Mouse (Mus musculus) limb, embryonic 10.5 days (tissue): ENCODE data around the gene Sfxn2. TPM values are rescaled to one million over a fixed set of nuclear protein-coding genes. Genes with fewer than 3 reads are reported as not detected.

ENCODE experiments used
- DNase-seq: peaks from one replicate; pipeline ENCODE4 v3.0.0-alpha.2; 2017; ENCODE audit warnings: low spot score
- H3K27ac ChIP-seq: fragments of 300-500 bp; sonication (generic); 2 replicates; pipeline ENCODE4 v1.5.1; 2016; ENCODE audit warnings: mild to moderate bottlenecking
- H3K27me3 ChIP-seq: fragments of 300-500 bp; sonication (generic); 2 replicates; pipeline ENCODE4 v1.6.1; 2016; ENCODE audit warnings: low read depth, mild to moderate bottlenecking; ENCODE audit not compliant: poor library complexity, severe bottlenecking
- H3K36me3 ChIP-seq: fragments of 300-500 bp; sonication (generic); 2 replicates; pipeline ENCODE4 v1.6.1; 2016; ENCODE audit warnings: mild to moderate bottlenecking, moderate library complexity
- H3K4me1 ChIP-seq: fragments of 300-500 bp; sonication (generic); 2 replicates; pipeline ENCODE4 v1.6.1; 2016
- H3K4me3 ChIP-seq: fragments of 300-500 bp; sonication (generic); 2 replicates; pipeline ENCODE4 v1.5.1; 2016; ENCODE audit warnings: mild to moderate bottlenecking, moderate library complexity
- H3K9me3 ChIP-seq: fragments of 300-500 bp; sonication (generic); replicated peaks from 2 replicates; pipeline ENCODE4 v1.6.1; 2016; ENCODE audit warnings: mild to moderate bottlenecking
- WGBS: fragments of 180-500 bp; shearing (Covaris S2); methylation state at CpG from one replicate; pipeline ENCODE4 v1.1.7; 2016; 5-methylcytosine and 5-hydroxymethylcytosine counted together
- polyA plus RNA-seq: library from polyadenylated mRNA; unstranded; fragments of >200 nt; fragmentation: Nextera tagmentation; extraction: Ambion mirVana; gene quantifications from 2 replicates; pipeline ENCODE4 v1.2.1, GENCODE M21; 2016

Sfxn2 gene
- polyA plus RNA-seq, 1 experiment from 2014 or later, result 21.7 TPM

DNA sequence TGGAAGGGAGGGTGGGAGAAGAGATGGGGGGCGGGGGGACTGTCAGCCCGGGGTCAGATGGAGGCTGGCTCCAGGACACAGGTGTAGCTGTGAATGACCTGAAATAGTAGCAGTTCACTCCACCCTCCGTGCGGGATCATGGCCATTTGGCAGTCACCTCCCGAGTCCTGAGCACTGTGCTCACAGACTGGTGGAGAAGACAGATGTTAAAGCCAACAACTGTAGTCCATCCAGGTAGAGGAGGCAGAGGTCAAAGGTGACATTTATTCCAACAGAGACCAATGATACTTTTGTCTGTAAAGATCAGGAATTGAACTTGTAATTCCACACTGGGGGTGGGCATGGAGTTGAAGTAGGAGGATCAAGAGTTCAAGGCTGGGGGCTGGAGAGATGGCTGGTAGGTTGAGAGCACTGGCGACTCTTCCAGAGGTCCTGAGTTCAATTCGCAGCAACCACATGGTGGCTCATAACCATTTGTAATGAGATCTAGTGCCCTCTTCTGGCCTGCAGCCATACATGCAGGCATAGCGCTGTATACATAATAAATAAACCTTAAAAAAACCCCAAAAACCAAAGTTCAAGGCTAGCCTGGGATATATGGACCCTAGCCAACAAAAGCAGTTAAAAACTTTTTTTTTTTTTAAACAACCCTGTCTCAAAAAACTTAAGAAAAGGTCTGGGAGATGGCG is 19.7 kb downstream of the Sfxn2 start:
- H3K36me3 ChIP-seq, result peaks cover 86% of the 10 kb centered on the region
- 0 out of 2 replicates have a peak, but pooled peaks cover under 1% of the 10 kb centered on the region for H3K4me1 ChIP-seq
- H3K27ac ChIP-seq, result no peak overlapping the region
- H3K9me3 ChIP-seq, result no peaks in the 10 kb centered on the region
- H3K27me3 ChIP-seq, result no peaks in the 10 kb centered on the region
- H3K4me3 ChIP-seq, result no peak overlapping the region
- no peak for DNase-seq
- 92% methylated on average over 9 of the region's 9 CpGs for WGBS

GRCm38 (mm10) chr19:46598187-46598586 is 25.0 kb downstream of the Sfxn2 start:
- Histone ChIP-seq H3K27me3 (no peaks in the 10 kb centered on the region), H3K36me3 (peaks cover 50% of the 10 kb centered on the region), H3K4me1 (peaks cover 21% of the 10 kb centered on the region), H3K9me3 (no peaks in the 10 kb centered on the region), H3K4me3 (peak overlapping the region; percentile 94), H3K27ac (peak overlapping the region; percentile 87)
- WGBS, result 81% methylated on average over 4 of the region's 4 CpGs
- DNase-seq, result no peak

GRCm38 (mm10) chr19:46598720-46599252 is 25.6 kb downstream of the Sfxn2 start, which contains the start of gene Wbp1l:
Gene Wbp1l (plus strand): TSS chr19:46599084.
- Histone ChIP-seq H3K4me3 (peak within 1 kb of the TSS; percentile 94), H3K9me3 (no peaks in the 10 kb centered on the region), H3K4me1 (peaks cover 21% of the 10 kb centered on the region), H3K27me3 (no peaks in the 10 kb centered on the region), H3K36me3 (peaks cover 49% of the 10 kb centered on the region), H3K27ac (peak within 1 kb of the TSS; percentile 87)
- under 1% methylated on average over 22 of the region's 22 CpGs for WGBS
- peak; percentile 96 for DNase-seq

- Histone ChIP-seq H3K36me3 (peaks cover 49% of the 10 kb centered on the region), H3K27me3 (no peaks in the 10 kb centered on the region), H3K27ac (peak overlapping the region; percentile 87), H3K4me3 (peak overlapping the region; percentile 94), H3K9me3 (no peaks in the 10 kb centered on the region), H3K4me1 (peaks cover 21% of the 10 kb centered on the region)
- DNase-seq, result no peak
- 25% methylated on average over 22 of the region's 22 CpGs for WGBS
Measured at GRCm38 (mm10) chr19:46599375-46600256, 26.5 kb downstream of the Sfxn2 start.

GRCm38 (mm10) chr19:46600371-46600770 is 27.2 kb downstream of the Sfxn2 start:
- H3K27ac ChIP-seq, result no peak overlapping the region
- 90% methylated on average over 4 of the region's 4 CpGs for WGBS
- H3K36me3 ChIP-seq, result peaks cover 47% of the 10 kb centered on the region
- H3K9me3 ChIP-seq, result no peaks in the 10 kb centered on the region
- peak overlapping the region; percentile 94; the same call in 1 of the 2 replicates for H3K4me3 ChIP-seq
- H3K4me1 ChIP-seq, result peaks cover 21% of the 10 kb centered on the region
- no peaks in the 10 kb centered on the region for H3K27me3 ChIP-seq
- no peak for DNase-seq

GRCm38 (mm10) chr19:46601491-46601890 is 28.3 kb downstream of the Sfxn2 start:
- Histone ChIP-seq H3K4me1 (peaks cover 21% of the 10 kb centered on the region), H3K36me3 (peaks cover 50% of the 10 kb centered on the region), H3K4me3 (no peak overlapping the region), H3K9me3 (no peaks in the 10 kb centered on the region), H3K27ac (no peak overlapping the region), H3K27me3 (no peaks in the 10 kb centered on the region)
- no peak for DNase-seq
- 91% methylated on average over 14 of the region's 14 CpGs for WGBS

DNA sequence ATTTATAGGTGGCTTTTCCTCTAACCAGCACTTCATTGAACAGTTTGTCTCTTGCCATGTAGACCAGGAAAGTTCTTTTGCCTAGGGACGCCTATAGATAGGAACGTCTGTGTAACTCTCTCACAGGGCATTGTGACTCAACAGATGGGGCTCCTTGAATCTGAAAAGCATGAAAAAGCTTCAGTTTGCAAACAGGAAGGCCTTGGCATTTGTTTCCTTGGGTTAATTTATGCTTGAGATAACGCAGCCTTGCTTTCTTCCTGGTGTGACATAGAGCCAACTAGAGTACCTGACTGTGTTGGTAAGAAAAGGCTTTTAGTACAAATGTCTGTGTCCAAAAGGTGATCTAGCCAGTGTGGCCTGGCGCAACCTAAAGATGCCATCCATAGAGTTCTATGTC is 29.2 kb downstream of the Sfxn2 start:
- WGBS, result 93% methylated on average over 4 of the region's 4 CpGs
- peaks cover 54% of the 10 kb centered on the region for H3K36me3 ChIP-seq
- no peaks in the 10 kb centered on the region for H3K9me3 ChIP-seq
- no peaks in the 10 kb centered on the region for H3K27me3 ChIP-seq
- H3K27ac ChIP-seq, result no peak overlapping the region
- peaks cover 21% of the 10 kb centered on the region for H3K4me1 ChIP-seq
- DNase-seq, result no peak
- H3K4me3 ChIP-seq, result no peak overlapping the region

DNA sequence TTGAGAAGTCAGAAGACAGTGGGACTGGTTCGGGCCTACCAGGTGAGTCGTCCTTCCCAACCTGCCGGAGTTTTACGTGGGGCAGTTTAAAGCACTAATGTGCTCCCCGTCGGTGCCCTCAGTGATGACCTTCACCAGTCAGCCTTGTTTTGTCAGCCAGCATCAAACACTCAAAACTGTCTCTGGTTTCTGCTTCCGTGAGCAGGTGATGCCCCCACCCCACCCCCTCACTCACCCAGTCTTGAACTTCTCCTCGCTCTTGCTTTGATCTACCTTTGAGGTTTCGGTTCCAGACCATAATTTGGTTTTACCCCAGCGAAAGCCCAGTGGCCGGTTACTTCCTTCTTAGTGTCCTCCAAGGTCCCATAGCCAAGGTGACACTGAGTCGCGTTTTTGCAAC is 33.6 kb downstream of the Sfxn2 start:
- peaks cover 9% of the 10 kb centered on the region; the same call in 1 of the 2 replicates for H3K4me1 ChIP-seq
- H3K4me3 ChIP-seq, result no peak overlapping the region
- WGBS, result 95% methylated on average over 13 of the region's 13 CpGs
- H3K27ac ChIP-seq, result no peak overlapping the region
- H3K9me3 ChIP-seq, result no peaks in the 10 kb centered on the region
- H3K27me3 ChIP-seq, result no peaks in the 10 kb centered on the region
- H3K36me3 ChIP-seq, result peaks cover 75% of the 10 kb centered on the region
- no peak for DNase-seq

- Histone ChIP-seq H3K4me1 (peaks cover 9% of the 10 kb centered on the region; the same call in 1 of the 2 replicates), H3K27me3 (no peaks in the 10 kb centered on the region), H3K9me3 (no peaks in the 10 kb centered on the region), H3K4me3 (no peak overlapping the region), H3K36me3 (peaks cover 78% of the 10 kb centered on the region), H3K27ac (no peak overlapping the region)
- no peak for DNase-seq
- 73% methylated on average over 7 of the region's 7 CpGs for WGBS
Measured at GRCm38 (mm10) chr19:46607424-46607823, 34.3 kb downstream of the Sfxn2 start.

GRCm38 (mm10) chr19:46608158-46608557 is 35.0 kb downstream of the Sfxn2 start:
- WGBS, result 97% methylated on average over 7 of the region's 7 CpGs
- no peak for DNase-seq
- Histone ChIP-seq H3K4me3 (no peak overlapping the region), H3K27me3 (no peaks in the 10 kb centered on the region), H3K36me3 (peaks cover 74% of the 10 kb centered on the region), H3K27ac (no peak overlapping the region), H3K9me3 (no peaks in the 10 kb centered on the region), H3K4me1 (peaks cover 9% of the 10 kb centered on the region; the same call in 1 of the 2 replicates)

- Histone ChIP-seq H3K9me3 (no peaks in the 10 kb centered on the region), H3K4me3 (no peak overlapping the region), H3K36me3 (peaks cover 50% of the 10 kb centered on the region), H3K4me1 (peaks cover 21% of the 10 kb centered on the region), H3K27ac (no peak overlapping the region), H3K27me3 (no peaks in the 10 kb centered on the region)
- DNase-seq, result no peak
- WGBS, result 81% methylated on average over 11 of the region's 11 CpGs
Measured at GRCm38 (mm10) chr19:46616378-46616777, 43.2 kb downstream of the Sfxn2 start.

DNA sequence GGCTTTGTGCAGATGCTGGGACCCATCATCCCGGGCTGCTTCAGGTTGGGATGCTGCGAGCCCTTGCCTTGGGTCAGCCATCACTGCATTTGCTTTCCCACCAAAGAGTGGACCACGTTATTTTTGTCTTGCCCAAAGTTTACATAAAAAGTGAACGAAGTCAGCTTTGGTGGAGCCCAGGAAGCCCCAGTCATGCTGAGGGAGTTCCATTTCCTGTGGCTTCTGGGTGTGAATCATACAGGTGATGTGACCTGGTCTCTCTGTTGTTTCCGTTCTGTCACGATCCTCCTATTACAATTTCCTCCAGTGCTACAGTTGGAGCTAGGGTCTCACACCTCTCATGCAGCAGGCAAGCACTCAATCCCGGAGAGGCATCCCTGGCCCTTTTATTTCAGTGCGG is 44.2 kb downstream of the Sfxn2 start:
- peaks cover 47% of the 10 kb centered on the region for H3K36me3 ChIP-seq
- no peak for DNase-seq
- no peak overlapping the region for H3K27ac ChIP-seq
- H3K27me3 ChIP-seq, result no peaks in the 10 kb centered on the region
- no peaks in the 10 kb centered on the region for H3K9me3 ChIP-seq
- H3K4me1 ChIP-seq, result peaks cover 30% of the 10 kb centered on the region
- 91% methylated on average over 8 of the region's 8 CpGs for WGBS
- no peak overlapping the region for H3K4me3 ChIP-seq

GRCm38 (mm10) chr19:46618322-46618721 is 45.2 kb downstream of the Sfxn2 start:
- Histone ChIP-seq H3K36me3 (peaks cover 43% of the 10 kb centered on the region), H3K4me1 (peaks cover 40% of the 10 kb centered on the region), H3K4me3 (no peak overlapping the region), H3K9me3 (no peaks in the 10 kb centered on the region), H3K27ac (no peak overlapping the region), H3K27me3 (no peaks in the 10 kb centered on the region)
- 90% methylated on average over 9 of the region's 9 CpGs for WGBS
- no peak for DNase-seq
